Mouse (Mus musculus): ENCODE results near the gene Krtap10-10.

The Krtap10-10 gene

GRCm38 (mm10) chr10:77869651-77870050 is 33.9 kb downstream of the Krtap10-10 start:
- no peak for DNase-seq

- peak; percentile 42 to 49 for DNase-seq
Observed at GRCm38 (mm10) chr10:77878985-77879384, 43.2 kb downstream of the Krtap10-10 start.

- no peak for DNase-seq
Observed at GRCm38 (mm10) chr10:77880305-77880704, 44.6 kb downstream of the Krtap10-10 start.

GRCm38 (mm10) chr10:77882553-77882952 is 46.8 kb downstream of the Krtap10-10 start:
- DNase-seq: peak in 1 of 2 experiments; percentile 13

GRCm38 (mm10) chr10:77886007-77886747 is 50.4 kb downstream of the Krtap10-10 start:
- peak; percentile 67 to 68 for DNase-seq
